In genomic region chr17:24442632-24443155, GRCm38 (mm10) we compare ENCODE assay signal across 17 mouse cellular contexts. TPM values are rescaled to one million over a fixed set of nuclear protein-coding genes. Genes with fewer than 3 reads are reported as not detected.
DNase-seq lines count a peak whose midpoint lies in the region; ATAC-seq and TF ChIP-seq lines count a peak whose summit lies in the region.
"Had no signal": no experiment of that assay in that cellular context is flagged by ENCODE, and none has a peak within 500 bp of the region (broad histone marks: within the 10 kb centered on the region; RNA-seq: fewer than 3 reads in every experiment).

Gene Dnase1l2 (minus strand): TSS chr17:24443105.

- peak; percentile 50 to 59 for DNase-seq in cerebellum, adult 2 months
- DNase-seq in cerebellum, adult 11 months = no peak
- no peak for DNase-seq in thymus, adult 2 months
- DNase-seq in thymus, postnatal 25 days = no peak
- no peak for DNase-seq in hindbrain, embryonic 11.5 days (ENCODE audit: low spot score)
- DNase-seq: embryo, embryonic 11 days; heart, adult 2 months; liver, embryonic 13.5 days; lung, postnatal 14 days; right cerebral cortex, postnatal 25 days; thymus, adult 18-20 months had no signal

- no peak for TF ChIP-seq POLR2A in cerebellum, adult 2 months (IDR thresholded peaks at IDR 0.05; ENCODE audit: borderline replicate concordance, insufficient read depth, low read length)
- TF ChIP-seq POLR2A in thymus, adult 2 months (IDR thresholded peaks at IDR 0.05; ENCODE audit: control insufficient read depth, extremely low read depth, insufficient read depth, low read length, poor library complexity) = no peak

- H3K36me3 ChIP-seq in intestine, postnatal 0 days (ENCODE audit: control insufficient read depth, insufficient read depth) = peaks cover 79% of the 10 kb centered on the region
- H3K36me3 ChIP-seq in intestine, embryonic 16.5 days (ENCODE audit: control insufficient read depth, insufficient read depth, low read length) = peaks cover 37% of the 10 kb centered on the region
- peaks cover 43% of the 10 kb centered on the region for H3K36me3 ChIP-seq in thymus, adult 2 months (ENCODE audit: control insufficient read depth, insufficient read depth, low read length)
- H3K36me3 ChIP-seq in stomach, embryonic 16.5 days (ENCODE audit: control insufficient read depth, insufficient read depth, low read length) = peaks cover 32% of the 10 kb centered on the region; the same call in 1 of the 2 replicates
- peaks cover 18% of the 10 kb centered on the region; the same call in 1 of the 2 replicates for H3K36me3 ChIP-seq in hindbrain, embryonic 11.5 days (ENCODE audit: control insufficient read depth, insufficient read depth, low read length)

- no peak within 1 kb of the TSS for H3K4me3 ChIP-seq in cerebellum, adult 2 months (replicated peaks; ENCODE audit: insufficient read depth, low read depth, low read length)
- no peak within 1 kb of the TSS for H3K4me3 ChIP-seq in intestine, postnatal 0 days (ENCODE audit: low read depth, low read length)
- H3K4me3 ChIP-seq in intestine, embryonic 16.5 days (ENCODE audit: low read length) = no peak within 1 kb of the TSS
- H3K4me3 ChIP-seq in thymus, adult 2 months (ENCODE audit: control insufficient read depth, insufficient read depth, low read length) = no peak within 1 kb of the TSS
- H3K4me3 ChIP-seq in stomach, embryonic 16.5 days (replicated peaks; ENCODE audit: low read length) = no peak within 1 kb of the TSS
- no peak within 1 kb of the TSS for H3K4me3 ChIP-seq in hindbrain, embryonic 11.5 days (ENCODE audit: low read depth, low read length)
- H3K4me3 ChIP-seq: heart, adult 2 months; hindbrain, embryonic 12.5 days; liver, embryonic 13.5 days; neural tube, embryonic 12.5 days had no signal

- H3K4me2 ChIP-seq in intestine, postnatal 0 days (replicated peaks; ENCODE audit: low read depth) = no peak within 1 kb of the TSS
- no peak within 1 kb of the TSS for H3K4me2 ChIP-seq in intestine, embryonic 16.5 days (ENCODE audit: low read depth, low read length)
- H3K4me2 ChIP-seq in stomach, embryonic 16.5 days (ENCODE audit: low read depth, low read length) = no peak within 1 kb of the TSS
- H3K4me2 ChIP-seq in hindbrain, embryonic 11.5 days (replicated peaks; ENCODE audit: low read depth, low read length) = no peak within 1 kb of the TSS
- H3K4me2 ChIP-seq: hindbrain, embryonic 12.5 days; liver, embryonic 13.5 days; neural tube, embryonic 12.5 days had no signal

- H3K27ac ChIP-seq in cerebellum, adult 2 months (ENCODE audit: insufficient read depth, low read length) = peak within 1 kb of the TSS; percentile 35
- peak within 1 kb of the TSS; percentile 28; the same call in 1 of the 2 replicates for H3K27ac ChIP-seq in intestine, postnatal 0 days (ENCODE audit: low read depth, low read length)
- no peak within 1 kb of the TSS for H3K27ac ChIP-seq in intestine, embryonic 16.5 days (ENCODE audit: low read length)
- H3K27ac ChIP-seq in thymus, adult 2 months (ENCODE audit: control insufficient read depth, insufficient read depth, low read length) = no peak within 1 kb of the TSS
- H3K27ac ChIP-seq in stomach, embryonic 16.5 days (ENCODE audit: low read length) = peak within 1 kb of the TSS; percentile 50
- H3K27ac ChIP-seq in hindbrain, embryonic 11.5 days (ENCODE audit: low read depth, low read length) = no peak within 1 kb of the TSS
- H3K27ac ChIP-seq: heart, adult 2 months; hindbrain, embryonic 12.5 days; liver, embryonic 13.5 days; neural tube, embryonic 12.5 days had no signal

- 0 out of 2 replicates have a peak, but pooled peaks have one; percentile 7 for ATAC-seq in intestine, postnatal 0 days
- ATAC-seq in intestine, embryonic 16.5 days = no peak
- ATAC-seq in stomach, embryonic 16.5 days (ENCODE audit: insufficient read depth, low FRiP score) = no peak
- no peak for ATAC-seq in hindbrain, embryonic 11.5 days (ENCODE audit: low FRiP score)
- ATAC-seq: Patski had no signal

- TF ChIP-seq CTCF in cerebellum, adult 2 months (IDR thresholded peaks at IDR 0.05; ENCODE audit: borderline replicate concordance, insufficient read depth, low read depth, low read length) = no peak
- TF ChIP-seq CTCF in intestine, postnatal 0 days (IDR thresholded peaks at IDR 0.05; ENCODE audit: low read depth) = no peak
- TF ChIP-seq CTCF in thymus, adult 2 months (IDR thresholded peaks at IDR 0.05; ENCODE audit: borderline replicate concordance, control insufficient read depth, extremely low read depth, insufficient read depth, low read length, poor library complexity) = no peak

- no peak within 1 kb of the TSS for H3K9ac ChIP-seq in intestine, postnatal 0 days (ENCODE audit: low read depth, low read length)
- H3K9ac ChIP-seq in intestine, embryonic 16.5 days (ENCODE audit: low read depth, low read length) = no peak within 1 kb of the TSS
- H3K9ac ChIP-seq in stomach, embryonic 16.5 days (ENCODE audit: low read length) = peak within 1 kb of the TSS; percentile 17; the same call in 1 of the 2 replicates
- no peak within 1 kb of the TSS for H3K9ac ChIP-seq in hindbrain, embryonic 11.5 days (ENCODE audit: low read depth, low read length)
- H3K9ac ChIP-seq: hindbrain, embryonic 12.5 days; liver, embryonic 13.5 days; neural tube, embryonic 12.5 days had no signal

- peaks cover 37% of the 10 kb centered on the region for H3K4me1 ChIP-seq in cerebellum, adult 2 months (ENCODE audit: control insufficient read depth, insufficient read depth, low read length)
- H3K4me1 ChIP-seq in intestine, postnatal 0 days (replicated peaks; ENCODE audit: control insufficient read depth, insufficient read depth, low read length) = no peaks in the 10 kb centered on the region
- H3K4me1 ChIP-seq in intestine, embryonic 16.5 days (ENCODE audit: control insufficient read depth, insufficient read depth, low read length) = no peaks in the 10 kb centered on the region
- no peaks in the 10 kb centered on the region for H3K4me1 ChIP-seq in thymus, adult 2 months (replicated peaks; ENCODE audit: control insufficient read depth, insufficient read depth, low read length)
- H3K4me1 ChIP-seq in stomach, embryonic 16.5 days (ENCODE audit: control insufficient read depth, insufficient read depth, low read length) = no peaks in the 10 kb centered on the region
- H3K4me1 ChIP-seq in hindbrain, embryonic 11.5 days (replicated peaks; ENCODE audit: control insufficient read depth, insufficient read depth, low read length) = no peaks in the 10 kb centered on the region
- H3K4me1 ChIP-seq: hindbrain, embryonic 12.5 days; liver, embryonic 13.5 days; neural tube, embryonic 12.5 days had no signal

- no peaks in the 10 kb centered on the region for H3K27me3 ChIP-seq in cerebellum, adult 2 months (ENCODE audit: control insufficient read depth, insufficient read depth, low read length)
- H3K27me3 ChIP-seq in intestine, postnatal 0 days (replicated peaks; ENCODE audit: control insufficient read depth, insufficient read depth, low read length) = no peaks in the 10 kb centered on the region
- H3K27me3 ChIP-seq in intestine, embryonic 16.5 days (replicated peaks; ENCODE audit: control insufficient read depth, insufficient read depth, low read length) = no peaks in the 10 kb centered on the region
- no peaks in the 10 kb centered on the region for H3K27me3 ChIP-seq in thymus, adult 2 months (ENCODE audit: control insufficient read depth, insufficient read depth, low read length)
- H3K27me3 ChIP-seq in stomach, embryonic 16.5 days (ENCODE audit: control insufficient read depth, insufficient read depth, low read length) = no peaks in the 10 kb centered on the region
- H3K27me3 ChIP-seq in hindbrain, embryonic 11.5 days (ENCODE audit: control insufficient read depth, insufficient read depth, low read length) = no peaks in the 10 kb centered on the region
- H3K27me3 ChIP-seq: hindbrain, embryonic 12.5 days; liver, embryonic 13.5 days; neural tube, embryonic 12.5 days; Patski had no signal

- H3K9me3 ChIP-seq in intestine, postnatal 0 days (ENCODE audit: control insufficient read depth) = no peaks in the 10 kb centered on the region
- no peaks in the 10 kb centered on the region for H3K9me3 ChIP-seq in intestine, embryonic 16.5 days (ENCODE audit: control insufficient read depth, low read length)
- H3K9me3 ChIP-seq in stomach, embryonic 16.5 days (replicated peaks; ENCODE audit: control insufficient read depth, low read length) = no peaks in the 10 kb centered on the region
- no peaks in the 10 kb centered on the region for H3K9me3 ChIP-seq in hindbrain, embryonic 11.5 days (ENCODE audit: control insufficient read depth, low read length)
- H3K9me3 ChIP-seq: hindbrain, embryonic 12.5 days; liver, embryonic 13.5 days; neural tube, embryonic 12.5 days had no signal

- 22% methylated on average over 7 of the region's 7 CpGs for WGBS in cerebellum, adult 2 months
- WGBS in intestine, postnatal 0 days = 77% methylated on average over 7 of the region's 7 CpGs
- WGBS in intestine, embryonic 16.5 days = 81% methylated on average over 7 of the region's 7 CpGs
- 86% methylated on average over 7 of the region's 7 CpGs for WGBS in thymus, adult 2 months
- WGBS in stomach, embryonic 16.5 days = 77% methylated on average over 7 of the region's 7 CpGs
- 91% methylated on average over 7 of the region's 7 CpGs for WGBS in hindbrain, embryonic 11.5 days

RNA-seq across cellular contexts. Expression of gene Dnase1l2, which starts in this region (rescaled TPM):
- polyA plus RNA-seq in cerebellum, adult 2 months (2012; rRNA removed) = 22.3 and 22.7 TPM in 2 replicates
- polyA plus RNA-seq in intestine, postnatal 0 days (2015; fragmentation: Nextera tagmentation; extraction: Ambion mirVana) = 0.73 and 0.80 TPM in 2 replicates
- 1.5 and 1.8 TPM in 2 replicates for polyA plus RNA-seq in intestine, embryonic 16.5 days (2015; fragmentation: Nextera tagmentation; extraction: Ambion mirVana)
- polyA plus RNA-seq in thymus, adult 2 months (2012; rRNA removed) = 11.3 and 18.2 TPM in 2 replicates
- polyA plus RNA-seq in stomach, embryonic 16.5 days (2015; fragmentation: Nextera tagmentation; extraction: Ambion mirVana) = 9.2 and 19.9 TPM in 2 replicates
- 2.6 and 3.2 TPM in 2 replicates for polyA plus RNA-seq in hindbrain, embryonic 11.5 days (2014; fragmentation: Nextera tagmentation; extraction: Ambion mirVana)

Comparison
In these comparisons a context has a peak if more than half of its experiments do, and no peak if none do; other contexts are left out.
1. DNase-seq: peak in cerebellum, adult 2 months (2 of 2); none in cerebellum, adult 11 months (single experiment), thymus, adult 2 months (single experiment), thymus, postnatal 25 days (single experiment) and hindbrain, embryonic 11.5 days (single experiment).
2. Peak in ATAC-seq and H3K27ac ChIP-seq in intestine, postnatal 0 days; RNA of the gene not detected or under 1 TPM.
3. H3K27ac ChIP-seq: peak in cerebellum, adult 2 months (single experiment) and stomach, embryonic 16.5 days (single experiment); none in intestine, embryonic 16.5 days (single experiment), thymus, adult 2 months (single experiment) and hindbrain, embryonic 11.5 days (single experiment).